Mouse (Mus musculus) heart, adult 2 months (tissue): Measurements from ENCODE around the gene Coro2b.

Experiments
- CTCF ChIP-seq: fragments of 200-600 bp; IDR thresholded peaks from 2 replicates; pipeline ENCODE4 v1.8.1; 2022; ENCODE audit warnings: antibody characterized with exemption, mild to moderate bottlenecking, moderate library complexity
- EP300 ChIP-seq: fragments of 200-500 bp; IDR thresholded peaks from 2 replicates; pipeline ENCODE4 v1.6.1; 2011; ENCODE audit warnings: low read depth, low read length, control low read depth; ENCODE audit not compliant: insufficient read depth
- POLR2A ChIP-seq: fragments of 200-500 bp; IDR thresholded peaks from 2 replicates; pipeline ENCODE4 v1.6.1; 2011; ENCODE audit warnings: mild to moderate bottlenecking, low read depth, low read length, control low read depth; ENCODE audit not compliant: insufficient read depth

- TF ChIP-seq CTCF (no peak), POLR2A (no peak), EP300 (no peak)
These were observed 72.1 kb downstream of the Coro2b start for GRCm38 (mm10) chr9:62464727-62465126.
